ENCODE assay signal across 18 mouse cellular contexts in genomic region chr19:30827820-30828219, GRCm38 (mm10).
A peak's percentile ranks its signal among the peaks of the same experiment; 100 is the strongest.
DNase-seq lines count a peak whose midpoint lies in the region; ATAC-seq and TF ChIP-seq lines count a peak whose summit lies in the region.
"Had no signal": no experiment of that assay in that cellular context is flagged by ENCODE, and none has a peak within 500 bp of the region (broad histone marks: within the 10 kb centered on the region; RNA-seq: fewer than 3 reads in every experiment).

No protein-coding gene starts in this region.

- ATAC-seq in hindbrain, postnatal 0 days, result no peak
- ATAC-seq: midbrain, embryonic 16.5 days had no signal

- no peak for TF ChIP-seq POLR2A in liver, adult 2 months (IDR thresholded peaks at IDR 0.05; ENCODE audit: extremely low read depth, insufficient read depth, low read length)
- TF ChIP-seq POLR2A in brain, embryonic 14.5 days (IDR thresholded peaks at IDR 0.05; ENCODE audit: borderline replicate concordance, extremely low read depth, insufficient read depth, insufficient read length, poor library complexity, severe bottlenecking), result no peak

- no peaks in the 10 kb centered on the region for H3K9me3 ChIP-seq in E14TG2a.4 (ENCODE audit: low read length)
- peaks cover 6% of the 10 kb centered on the region; the same call in 1 of the 2 replicates for H3K9me3 ChIP-seq in hindbrain, postnatal 0 days (ENCODE audit: low read length)
- H3K9me3 ChIP-seq: embryonic facial prominence, embryonic 15.5 days; forebrain, embryonic 12.5 days; neural tube, embryonic 12.5 days; stomach, embryonic 15.5 days had no signal

- DNase-seq in liver, adult 2 months (ENCODE audit: extremely low read depth, low read depth, low spot score), result no peak
- DNase-seq in liver (no peak), 416B (ENCODE audit: low read depth) (peak; percentile 25)
- no peak for DNase-seq in brain, embryonic 14.5 days (ENCODE audit: low read depth)
- no peak for DNase-seq in frontal cortex, postnatal 25 days (ENCODE audit: low spot score in 2 of 2)
- DNase-seq in hindbrain, postnatal 0 days (ENCODE audit: low spot score), result no peak
- DNase-seq: cerebellum, adult 8-10 months; heart, postnatal 36 days; kidney, postnatal 25 days; lung, postnatal 4 days had no signal

- H3K27ac ChIP-seq in liver, adult 2 months (replicated peaks; ENCODE audit: insufficient read depth, low read depth, low read length), result no peak overlapping the region
- no peak overlapping the region for H3K27ac ChIP-seq in hindbrain, postnatal 0 days
- H3K27ac ChIP-seq: embryonic facial prominence, embryonic 15.5 days; forebrain, embryonic 12.5 days; neural tube, embryonic 12.5 days; stomach, embryonic 15.5 days had no signal

- peak; percentile 12; the same call in 1 of the 2 replicates for TF ChIP-seq CTCF in liver, adult 2 months (IDR thresholded peaks at IDR 0.05; ENCODE audit: low read depth, low read length)
- TF ChIP-seq CTCF in E14TG2a.4 (conservative IDR thresholded peaks at IDR 0.05; ENCODE audit: low read length), result peak; percentile 86
- TF ChIP-seq CTCF in brain, embryonic 14.5 days (IDR thresholded peaks at IDR 0.05; ENCODE audit: borderline replicate concordance, extremely low read depth, insufficient read depth, insufficient read length), result peak; percentile 20; the same call in 1 of the 2 replicates
- no peak for TF ChIP-seq CTCF in hindbrain, postnatal 0 days (IDR thresholded peaks at IDR 0.05; ENCODE audit: low read depth)

- H3K36me3 ChIP-seq in liver, adult 2 months (ENCODE audit: control insufficient read depth, insufficient read depth, low read length), result no peaks in the 10 kb centered on the region
- no peaks in the 10 kb centered on the region for H3K36me3 ChIP-seq in E14TG2a.4 (ENCODE audit: insufficient read depth, low read length)
- H3K36me3 ChIP-seq in hindbrain, postnatal 0 days (ENCODE audit: insufficient read depth, low read length), result no peaks in the 10 kb centered on the region
- H3K36me3 ChIP-seq: embryonic facial prominence, embryonic 15.5 days; forebrain, embryonic 12.5 days; G1E; neural tube, embryonic 12.5 days; stomach, embryonic 15.5 days had no signal

- H3K9ac ChIP-seq in liver, adult 2 months (ENCODE audit: low read depth, low read length), result no peak overlapping the region
- no peak overlapping the region for H3K9ac ChIP-seq in hindbrain, postnatal 0 days (replicated peaks; ENCODE audit: low read length)
- H3K9ac ChIP-seq: embryonic facial prominence, embryonic 15.5 days; forebrain, embryonic 12.5 days; neural tube, embryonic 12.5 days; stomach, embryonic 15.5 days had no signal

- H3K79me2 ChIP-seq in liver, adult 2 months (ENCODE audit: control insufficient read depth, insufficient read depth, low read length), result no peaks in the 10 kb centered on the region

- WGBS in liver, adult 2 months, result 83% methylated on average over 3 of the region's 3 CpGs
- WGBS in hindbrain, postnatal 0 days, result 85% methylated on average over 3 of the region's 3 CpGs

- no peaks in the 10 kb centered on the region for H3K27me3 ChIP-seq in liver, adult 2 months (ENCODE audit: control insufficient read depth, insufficient read depth, low read length)
- H3K27me3 ChIP-seq in E14TG2a.4 (ENCODE audit: insufficient read depth, low read length), result no peaks in the 10 kb centered on the region
- H3K27me3 ChIP-seq in hindbrain, postnatal 0 days (ENCODE audit: insufficient read depth, low read length), result no peaks in the 10 kb centered on the region
- H3K27me3 ChIP-seq: embryonic facial prominence, embryonic 15.5 days; forebrain, embryonic 12.5 days; neural tube, embryonic 12.5 days; stomach, embryonic 15.5 days had no signal

- H3K4me3 ChIP-seq in liver, adult 2 months (ENCODE audit: insufficient read depth, low read depth, low read length), result no peak overlapping the region
- H3K4me3 ChIP-seq in E14TG2a.4 (replicated peaks; ENCODE audit: low read length), result no peak overlapping the region
- no peak overlapping the region for H3K4me3 ChIP-seq in hindbrain, postnatal 0 days (ENCODE audit: low read length)
- H3K4me3 ChIP-seq: embryonic facial prominence, embryonic 15.5 days; forebrain, embryonic 12.5 days; neural tube, embryonic 12.5 days; stomach, embryonic 15.5 days had no signal

- no peaks in the 10 kb centered on the region for H3K4me1 ChIP-seq in liver, adult 2 months (ENCODE audit: control insufficient read depth, insufficient read depth, low read length)
- no peaks in the 10 kb centered on the region for H3K4me1 ChIP-seq in E14TG2a.4 (replicated peaks; ENCODE audit: low read depth, low read length)
- no peaks in the 10 kb centered on the region for H3K4me1 ChIP-seq in hindbrain, postnatal 0 days (ENCODE audit: insufficient read depth, low read length)
- H3K4me1 ChIP-seq: embryonic facial prominence, embryonic 15.5 days; forebrain, embryonic 12.5 days; neural tube, embryonic 12.5 days; stomach, embryonic 15.5 days had no signal

- no peak overlapping the region for H3K4me2 ChIP-seq in hindbrain, postnatal 0 days (ENCODE audit: low read depth, low read length)
- H3K4me2 ChIP-seq: embryonic facial prominence, embryonic 15.5 days; forebrain, embryonic 12.5 days; heart, embryonic 11.5 days; neural tube, embryonic 12.5 days; stomach, embryonic 15.5 days had no signal
